Mouse (Mus musculus): ENCODE measurements around the gene Igsf11. TPM values are rescaled to one million over a fixed set of nuclear protein-coding genes. Genes with fewer than 3 reads are reported as not detected.

The Igsf11 gene
- not detected for total RNA-seq (2023)

DNA sequence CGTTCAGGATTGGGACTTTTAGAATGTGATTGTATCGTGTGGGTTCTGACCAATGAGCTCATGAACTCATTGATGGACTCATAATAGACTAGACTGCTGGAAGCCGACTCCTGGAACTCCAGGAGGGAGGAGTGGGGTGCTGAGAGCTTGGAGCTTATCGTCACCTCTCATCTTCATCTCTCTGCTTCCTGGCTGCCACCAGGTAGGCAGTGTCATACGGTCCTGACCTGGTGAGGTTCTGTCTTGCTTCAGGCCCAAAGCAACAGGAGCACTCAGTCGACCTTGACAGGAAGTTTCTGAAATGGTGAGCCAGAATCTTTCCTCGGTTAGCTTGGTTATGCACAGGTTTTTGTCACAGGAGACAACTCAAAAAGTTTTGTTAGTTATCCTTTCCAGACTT, at the start of gene Igsf11:
Gene Igsf11 (plus strand): TSS at position 301 of the 400 bp plus-strand sequence.

Other genes starting within 250 kb of the Igsf11 start
- gene Arhgap31, start 179.4 kb upstream of the Igsf11 start, total RNA-seq (2023), result 10 to 100 TPM; 17.2 to 22.8 TPM
- 1 to 10 TPM; 3.6 to 4.7 TPM for gene B4galt4, start 150.4 kb upstream of the Igsf11 start, total RNA-seq (2023)
- under 1 TPM in 1 of 2 experiments, not detected in 1; 0.91 TPM for gene Upk1b, start 92.3 kb upstream of the Igsf11 start, total RNA-seq (2023)
- gene 4930435E12Rik, start 63.9 kb upstream of the Igsf11 start, total RNA-seq (2023), result not detected